Mouse (Mus musculus): ENCODE results near the gene Map9. TPM values are rescaled to one million over a fixed set of nuclear protein-coding genes. Genes with fewer than 3 reads are reported as not detected.

The Map9 gene
- polyA plus RNA-seq, 1 experiment from 2014 or later, result 0.15 TPM

DNA sequence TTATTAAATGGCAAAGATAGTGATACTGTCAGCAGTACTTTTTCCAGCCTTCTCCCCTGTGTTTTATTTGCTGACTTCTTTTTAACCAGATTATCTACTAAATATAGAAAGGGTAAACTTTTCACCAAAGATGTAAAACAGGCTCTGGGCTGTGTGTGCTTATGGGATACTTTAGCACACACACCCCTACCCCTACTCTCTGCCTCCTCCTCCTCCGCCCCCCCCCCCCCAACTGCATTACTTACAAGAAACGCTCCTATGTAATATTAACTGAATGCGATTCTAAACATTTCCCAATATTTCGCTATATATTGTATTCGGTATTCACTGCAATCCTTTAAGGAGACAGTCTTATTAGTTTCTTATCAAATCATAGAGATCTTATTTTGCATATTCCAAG, 504 bp upstream of the Map9 start:
- Histone ChIP-seq H3K9ac (ENCODE audit: low read depth, low read length) (no peak overlapping the region), H3K27me3 (ENCODE audit: control insufficient read depth, insufficient read depth, low read depth, low read length) (peaks cover 5% of the 10 kb centered on the region), H3K4me3 (ENCODE audit: low read depth, low read length) (peak overlapping the region; percentile 56), H3K4me1 (ENCODE audit: control insufficient read depth, low read depth, low read length) (no peaks in the 10 kb centered on the region), H3K36me3 (ENCODE audit: control insufficient read depth, insufficient read depth) (no peaks in the 10 kb centered on the region), H3K27ac (ENCODE audit: low read length) (no peak overlapping the region), H3K4me2 (ENCODE audit: low read depth, low read length) (peak overlapping the region; percentile 57), H3K9me3 (replicated peaks; ENCODE audit: control insufficient read depth, low read length) (no peaks in the 10 kb centered on the region)
- 7% methylated on average over 4 of the region's 5 CpGs for WGBS (ENCODE audit: insufficient replicate concordance)
- ATAC-seq (ENCODE audit: low read depth), result no peak

DNA sequence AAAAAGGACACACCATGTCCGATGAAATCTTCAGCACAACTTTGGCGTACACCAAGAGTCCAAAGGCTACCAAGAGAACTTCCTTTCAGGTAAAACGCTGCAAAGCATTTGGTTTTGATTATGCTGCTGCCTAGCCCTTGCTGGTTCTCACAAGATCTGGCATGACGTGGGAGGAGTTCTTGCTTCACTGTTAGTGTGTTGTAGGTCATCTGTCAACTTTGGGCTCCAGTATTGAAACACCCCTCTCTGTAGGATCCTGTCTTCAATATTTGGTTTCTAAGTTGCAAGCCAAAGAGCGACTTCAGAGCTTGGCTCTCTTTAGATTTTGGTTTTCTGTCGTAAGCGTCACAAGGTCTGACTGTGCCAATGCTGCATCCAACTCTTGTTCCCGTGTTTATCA, 1.2 kb downstream of the Map9 start:
- WGBS (ENCODE audit: insufficient replicate concordance), result 76% methylated on average over 8 of the region's 8 CpGs
- no peaks in the 10 kb centered on the region for H3K9me3 ChIP-seq (replicated peaks; ENCODE audit: control insufficient read depth, low read length)
- ATAC-seq (ENCODE audit: low read depth), result no peak
- no peaks in the 10 kb centered on the region for H3K4me1 ChIP-seq (ENCODE audit: control insufficient read depth, low read depth, low read length)
- no peaks in the 10 kb centered on the region for H3K36me3 ChIP-seq (ENCODE audit: control insufficient read depth, insufficient read depth)
- H3K27me3 ChIP-seq (ENCODE audit: control insufficient read depth, insufficient read depth, low read depth, low read length), result peaks cover 5% of the 10 kb centered on the region
- H3K4me2 ChIP-seq (ENCODE audit: low read depth, low read length), result no peak overlapping the region
- no peak overlapping the region for H3K9ac ChIP-seq (ENCODE audit: low read depth, low read length)
- H3K4me3 ChIP-seq (ENCODE audit: low read depth, low read length), result no peak overlapping the region
- H3K27ac ChIP-seq (ENCODE audit: low read length), result no peak overlapping the region

DNA sequence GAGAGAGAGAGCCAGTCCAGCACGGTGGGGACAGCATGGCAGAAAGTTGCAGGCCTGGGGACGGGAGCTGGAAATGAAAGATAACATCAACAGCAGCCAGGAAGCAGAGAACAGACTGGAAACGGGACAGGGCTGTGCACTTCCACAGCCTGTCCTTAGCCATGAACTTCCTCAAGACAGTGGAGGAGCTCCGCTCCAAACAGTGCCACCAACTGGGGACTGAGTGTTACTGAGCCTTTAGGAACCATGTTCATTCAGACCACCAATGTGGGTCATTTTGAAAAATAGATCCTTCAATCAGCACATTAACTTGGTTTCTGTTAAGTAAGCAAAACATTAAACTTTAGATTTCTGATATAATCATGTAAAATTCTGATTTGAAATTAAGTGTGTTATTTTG, 4.6 kb downstream of the Map9 start:
- H3K9ac ChIP-seq (ENCODE audit: low read depth, low read length), result no peak overlapping the region
- no peak overlapping the region for H3K4me3 ChIP-seq (ENCODE audit: low read depth, low read length)

DNA sequence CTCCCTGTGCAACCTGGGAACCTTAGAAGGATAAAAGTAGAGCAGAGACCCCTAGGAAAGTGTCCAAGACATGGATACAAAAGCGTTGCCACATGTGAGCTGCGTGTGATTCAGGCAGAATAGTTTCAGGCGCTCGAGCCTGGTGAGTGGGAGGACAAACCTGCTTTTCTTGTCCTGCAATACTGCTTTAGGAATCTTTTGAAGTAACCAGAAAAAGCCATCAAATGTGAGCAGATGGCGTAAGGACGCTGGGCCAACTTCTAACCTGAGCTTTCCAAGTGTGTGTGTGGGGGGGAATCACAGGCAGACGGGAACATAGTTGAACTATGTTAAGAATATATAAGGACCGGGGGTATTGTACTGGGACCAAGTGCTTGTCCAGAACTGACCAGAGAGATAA, 6.7 kb downstream of the Map9 start:
- H3K4me1 ChIP-seq (ENCODE audit: control insufficient read depth, low read depth, low read length), result no peaks in the 10 kb centered on the region
- no peaks in the 10 kb centered on the region for H3K27me3 ChIP-seq (ENCODE audit: control insufficient read depth, insufficient read depth, low read depth, low read length)
- no peak overlapping the region for H3K9ac ChIP-seq (ENCODE audit: low read depth, low read length)
- H3K4me3 ChIP-seq (ENCODE audit: low read depth, low read length), result no peak overlapping the region
- H3K36me3 ChIP-seq (ENCODE audit: control insufficient read depth, insufficient read depth), result no peaks in the 10 kb centered on the region
- H3K9me3 ChIP-seq (replicated peaks; ENCODE audit: control insufficient read depth, low read length), result no peaks in the 10 kb centered on the region
- ATAC-seq (ENCODE audit: low read depth), result no peak
- H3K27ac ChIP-seq (ENCODE audit: low read length), result no peak overlapping the region
- no peak overlapping the region for H3K4me2 ChIP-seq (ENCODE audit: low read depth, low read length)
- WGBS (ENCODE audit: insufficient replicate concordance), result 64% methylated on average over 8 of the region's 8 CpGs

More for the DNA sequence above, 4.6 kb downstream of the Map9 start:
- no peak for ATAC-seq (ENCODE audit: low read depth)
- Histone ChIP-seq H3K27ac (ENCODE audit: low read length) (no peak overlapping the region), H3K27me3 (ENCODE audit: control insufficient read depth, insufficient read depth, low read depth, low read length) (peaks cover 5% of the 10 kb centered on the region), H3K9me3 (replicated peaks; ENCODE audit: control insufficient read depth, low read length) (no peaks in the 10 kb centered on the region), H3K36me3 (ENCODE audit: control insufficient read depth, insufficient read depth) (no peaks in the 10 kb centered on the region), H3K4me2 (ENCODE audit: low read depth, low read length) (no peak overlapping the region), H3K4me1 (ENCODE audit: control insufficient read depth, low read depth, low read length) (no peaks in the 10 kb centered on the region)
- 10% methylated on average over 4 of the region's 4 CpGs for WGBS (ENCODE audit: insufficient replicate concordance)

DNA sequence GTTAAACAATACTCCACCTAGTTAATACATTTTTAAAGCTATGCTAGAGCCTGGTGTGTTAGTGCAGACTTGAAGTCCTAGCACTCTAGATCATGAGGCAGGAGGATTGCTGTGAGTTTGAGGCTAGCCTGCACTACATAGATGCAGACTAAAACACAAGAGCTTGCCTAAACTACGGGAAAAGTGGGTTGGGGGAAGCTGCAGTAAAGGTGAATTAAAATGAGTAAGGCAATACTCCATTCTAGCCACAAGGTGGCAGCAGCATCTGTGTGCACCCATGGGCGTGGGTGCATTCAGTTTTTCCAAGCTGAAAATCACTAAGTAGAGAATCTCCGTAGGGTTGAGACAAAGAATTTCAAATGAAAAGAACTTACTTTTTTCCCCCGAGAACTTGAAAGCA, 7.1 kb downstream of the Map9 start:
- 25% methylated on average over 4 of the region's 4 CpGs for WGBS (ENCODE audit: insufficient replicate concordance)
- no peak overlapping the region for H3K4me3 ChIP-seq (ENCODE audit: low read depth, low read length)
- H3K27ac ChIP-seq (ENCODE audit: low read length), result no peak overlapping the region
- H3K27me3 ChIP-seq (ENCODE audit: control insufficient read depth, insufficient read depth, low read depth, low read length), result no peaks in the 10 kb centered on the region
- no peak overlapping the region for H3K4me2 ChIP-seq (ENCODE audit: low read depth, low read length)
- ATAC-seq (ENCODE audit: low read depth), result no peak
- no peaks in the 10 kb centered on the region for H3K4me1 ChIP-seq (ENCODE audit: control insufficient read depth, low read depth, low read length)
- H3K9ac ChIP-seq (ENCODE audit: low read depth, low read length), result no peak overlapping the region
- no peaks in the 10 kb centered on the region for H3K9me3 ChIP-seq (replicated peaks; ENCODE audit: control insufficient read depth, low read length)
- no peaks in the 10 kb centered on the region for H3K36me3 ChIP-seq (ENCODE audit: control insufficient read depth, insufficient read depth)

DNA sequence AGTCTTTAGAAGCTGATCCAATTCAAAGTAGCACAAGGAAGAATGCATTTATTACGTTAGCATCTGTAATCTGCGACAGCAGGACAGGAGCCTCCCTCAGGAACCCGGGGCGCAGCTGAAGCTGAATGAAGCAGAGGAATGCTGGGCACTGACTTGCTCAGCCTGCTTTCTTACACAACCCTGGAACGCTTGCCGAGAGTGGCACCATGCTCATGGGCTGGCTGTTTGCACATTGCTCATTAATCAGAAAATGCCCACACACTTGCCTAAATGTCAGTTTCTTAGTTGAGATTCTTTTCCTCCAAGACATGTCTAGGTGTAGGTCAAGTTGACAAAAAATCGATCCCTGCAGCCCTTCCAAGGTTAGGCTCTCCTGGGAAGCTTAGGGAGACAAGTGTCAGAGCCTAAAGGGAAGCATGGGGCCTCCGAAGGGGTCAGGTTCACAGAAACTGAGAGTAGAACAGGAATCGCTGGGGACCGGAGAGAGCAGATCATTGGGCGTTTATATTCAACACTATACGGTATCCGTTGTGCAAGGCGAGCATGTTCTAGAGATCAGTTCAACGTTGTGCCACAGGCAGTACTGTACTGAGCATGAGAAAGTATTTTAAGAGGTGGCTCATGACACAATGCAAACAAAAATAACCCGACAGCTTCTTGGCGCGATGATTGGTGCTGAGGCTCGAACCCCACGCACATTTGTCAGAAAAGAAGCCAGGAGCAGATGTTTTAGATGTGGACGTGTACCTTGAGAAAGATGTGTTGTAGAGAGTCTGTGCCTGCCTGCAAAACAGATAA, 11.4 kb downstream of the Map9 start:
- no peaks in the 10 kb centered on the region for H3K36me3 ChIP-seq (ENCODE audit: control insufficient read depth, insufficient read depth)
- ATAC-seq (ENCODE audit: low read depth), result no peak
- 67% methylated on average over 21 of the region's 21 CpGs for WGBS (ENCODE audit: insufficient replicate concordance)
- H3K27ac ChIP-seq (ENCODE audit: low read length), result no peak overlapping the region
- H3K4me1 ChIP-seq (ENCODE audit: control insufficient read depth, low read depth, low read length), result no peaks in the 10 kb centered on the region
- no peak overlapping the region for H3K9ac ChIP-seq (ENCODE audit: low read depth, low read length)
- no peaks in the 10 kb centered on the region for H3K27me3 ChIP-seq (ENCODE audit: control insufficient read depth, insufficient read depth, low read depth, low read length)
- no peak overlapping the region for H3K4me3 ChIP-seq (ENCODE audit: low read depth, low read length)
- H3K9me3 ChIP-seq (replicated peaks; ENCODE audit: control insufficient read depth, low read length), result no peaks in the 10 kb centered on the region
- H3K4me2 ChIP-seq (ENCODE audit: low read depth, low read length), result no peak overlapping the region

DNA sequence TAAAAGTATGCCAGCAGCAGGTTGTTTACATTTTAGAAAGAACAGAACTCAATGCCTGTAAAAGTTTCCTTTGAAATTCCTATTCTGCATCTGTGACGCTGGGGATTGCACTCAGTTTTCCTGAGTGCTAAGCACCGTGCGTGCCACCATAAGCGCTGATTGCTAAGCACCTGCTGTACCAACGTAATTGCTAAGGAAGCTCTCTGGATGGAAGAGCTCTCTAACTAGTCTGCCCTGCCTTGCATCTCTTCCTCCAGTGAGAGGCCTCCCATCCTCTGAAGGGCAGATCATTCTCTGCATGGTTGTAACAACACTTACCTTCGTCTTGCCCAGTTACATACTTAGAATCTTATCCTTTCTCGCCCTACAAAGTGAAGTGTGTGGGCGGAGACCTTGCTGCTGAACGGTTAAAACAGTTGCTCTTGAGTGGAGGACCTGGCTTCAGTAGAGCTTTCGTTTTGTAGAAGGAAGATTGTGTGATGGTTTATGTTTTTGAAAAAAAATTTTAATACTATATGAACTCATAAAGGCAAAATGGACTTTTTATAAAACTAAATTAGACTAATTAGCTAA, 12.7 kb downstream of the Map9 start:
- H3K4me2 ChIP-seq (ENCODE audit: low read depth, low read length), result no peak overlapping the region
- H3K4me3 ChIP-seq (ENCODE audit: low read depth, low read length), result no peak overlapping the region
- H3K9ac ChIP-seq (ENCODE audit: low read depth, low read length), result no peak overlapping the region
- H3K27ac ChIP-seq (ENCODE audit: low read length), result no peak overlapping the region
- no peaks in the 10 kb centered on the region for H3K36me3 ChIP-seq (ENCODE audit: control insufficient read depth, insufficient read depth)
- no peaks in the 10 kb centered on the region for H3K9me3 ChIP-seq (replicated peaks; ENCODE audit: control insufficient read depth, low read length)
- no peak for ATAC-seq (ENCODE audit: low read depth)
- no peaks in the 10 kb centered on the region for H3K4me1 ChIP-seq (ENCODE audit: control insufficient read depth, low read depth, low read length)
- no peaks in the 10 kb centered on the region for H3K27me3 ChIP-seq (ENCODE audit: control insufficient read depth, insufficient read depth, low read depth, low read length)
- 68% methylated on average over 10 of the region's 10 CpGs for WGBS (ENCODE audit: insufficient replicate concordance)

DNA sequence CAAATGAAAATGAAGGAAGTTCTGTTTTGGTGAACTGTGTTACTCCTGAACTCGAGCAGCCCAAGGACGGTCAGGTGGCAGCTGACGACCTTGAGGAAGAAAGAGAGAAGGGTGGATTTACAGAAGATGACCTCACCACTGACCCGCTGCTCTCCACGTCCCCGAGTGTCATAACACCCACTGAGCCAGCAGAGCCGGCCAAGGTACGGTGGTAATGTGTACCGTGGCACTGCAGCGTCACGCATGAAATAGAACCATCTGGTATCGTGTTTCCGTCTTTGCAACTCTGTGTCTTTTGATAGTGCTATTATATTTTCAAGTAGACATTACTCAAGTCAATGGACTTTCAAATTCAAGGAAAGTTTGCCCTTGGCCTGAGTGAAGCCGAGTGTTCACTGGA, 19.1 kb downstream of the Map9 start:
- WGBS (ENCODE audit: insufficient replicate concordance), result 76% methylated on average over 14 of the region's 14 CpGs
- no peak overlapping the region for H3K9ac ChIP-seq (ENCODE audit: low read depth, low read length)
- no peak overlapping the region for H3K4me2 ChIP-seq (ENCODE audit: low read depth, low read length)
- no peaks in the 10 kb centered on the region for H3K27me3 ChIP-seq (ENCODE audit: control insufficient read depth, insufficient read depth, low read depth, low read length)
- H3K4me1 ChIP-seq (ENCODE audit: control insufficient read depth, low read depth, low read length), result no peaks in the 10 kb centered on the region
- H3K9me3 ChIP-seq (replicated peaks; ENCODE audit: control insufficient read depth, low read length), result no peaks in the 10 kb centered on the region
- H3K4me3 ChIP-seq (ENCODE audit: low read depth, low read length), result no peak overlapping the region
- H3K36me3 ChIP-seq (ENCODE audit: control insufficient read depth, insufficient read depth), result no peaks in the 10 kb centered on the region
- ATAC-seq (ENCODE audit: low read depth), result no peak
- H3K27ac ChIP-seq (ENCODE audit: low read length), result no peak overlapping the region

DNA sequence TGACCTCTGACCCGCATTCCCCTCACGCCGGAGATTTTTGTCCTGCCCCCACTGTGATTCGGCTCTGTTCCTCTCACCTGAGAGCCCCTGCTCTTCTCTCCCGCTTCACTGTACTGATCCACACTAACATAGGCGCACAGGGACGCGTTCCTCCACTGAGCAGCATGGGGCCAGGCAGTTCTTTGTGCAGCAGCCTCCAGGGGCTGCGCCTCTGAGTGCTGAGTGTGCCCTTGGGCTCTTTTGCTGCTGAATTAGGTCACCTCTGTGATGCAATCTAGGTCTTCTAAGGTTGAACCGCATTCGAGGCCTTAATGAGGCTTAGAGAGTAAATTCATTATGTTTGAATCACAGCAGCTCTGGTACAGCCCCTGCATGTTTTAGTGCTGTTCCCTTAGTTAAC, 24.5 kb downstream of the Map9 start:
- Histone ChIP-seq H3K36me3 (ENCODE audit: control insufficient read depth, insufficient read depth) (no peaks in the 10 kb centered on the region), H3K27ac (ENCODE audit: low read length) (no peak overlapping the region), H3K9me3 (replicated peaks; ENCODE audit: control insufficient read depth, low read length) (no peaks in the 10 kb centered on the region), H3K4me3 (ENCODE audit: low read depth, low read length) (no peak overlapping the region), H3K9ac (ENCODE audit: low read depth, low read length) (no peak overlapping the region), H3K27me3 (ENCODE audit: control insufficient read depth, insufficient read depth, low read depth, low read length) (no peaks in the 10 kb centered on the region), H3K4me1 (ENCODE audit: control insufficient read depth, low read depth, low read length) (no peaks in the 10 kb centered on the region), H3K4me2 (ENCODE audit: low read depth, low read length) (no peak overlapping the region)
- WGBS (ENCODE audit: insufficient replicate concordance), result 68% methylated on average over 11 of the region's 11 CpGs
- no peak for ATAC-seq (ENCODE audit: low read depth)

Data from liver, embryonic 16.5 days (tissue).